Mouse (Mus musculus): ENCODE data around the gene Stk32c. TPM values are rescaled to one million over a fixed set of nuclear protein-coding genes. Genes with fewer than 3 reads are reported as not detected.

The Stk32c gene
- total RNA-seq, 1 experiment from 2014 or later, result 8.6 TPM

DNA sequence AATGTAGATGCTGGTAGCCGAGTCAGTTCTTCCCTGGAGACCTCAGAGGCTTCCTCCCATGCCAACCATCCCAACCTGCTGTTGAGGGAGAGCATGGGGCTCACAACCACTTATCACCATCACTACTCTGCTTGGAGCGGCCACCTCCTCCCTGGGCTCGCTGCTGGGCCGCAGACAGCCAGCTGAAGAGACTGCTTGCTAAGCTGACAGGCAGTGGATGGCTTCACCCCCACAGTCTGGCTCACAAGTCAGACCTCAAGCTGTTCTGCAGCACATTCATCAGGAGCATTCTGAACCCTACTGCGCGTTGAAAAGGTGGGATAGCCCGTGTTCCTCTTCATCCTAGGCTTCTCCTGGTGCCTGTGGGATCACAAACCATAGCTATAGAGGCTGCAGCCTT, 54.6 kb downstream of the Stk32c start:
- no peak for ATAC-seq (replicated peaks; ENCODE audit: insufficient number of reproducible peaks, low FRiP score, low TSS enrichment, poor library complexity, severe bottlenecking)

GRCm38 (mm10) chr7:139157541-139157940, 55.6 kb downstream of the Stk32c start:
- ATAC-seq (replicated peaks; ENCODE audit: insufficient number of reproducible peaks, low FRiP score, low TSS enrichment, poor library complexity, severe bottlenecking), result 0 out of 2 replicates have a peak, but pooled peaks have one; percentile 45

- peak; percentile 38 for ATAC-seq (replicated peaks; ENCODE audit: insufficient number of reproducible peaks, low FRiP score, low TSS enrichment, poor library complexity, severe bottlenecking)
These were observed 56.6 kb downstream of the Stk32c start for GRCm38 (mm10) chr7:139156341-139157058.

DNA sequence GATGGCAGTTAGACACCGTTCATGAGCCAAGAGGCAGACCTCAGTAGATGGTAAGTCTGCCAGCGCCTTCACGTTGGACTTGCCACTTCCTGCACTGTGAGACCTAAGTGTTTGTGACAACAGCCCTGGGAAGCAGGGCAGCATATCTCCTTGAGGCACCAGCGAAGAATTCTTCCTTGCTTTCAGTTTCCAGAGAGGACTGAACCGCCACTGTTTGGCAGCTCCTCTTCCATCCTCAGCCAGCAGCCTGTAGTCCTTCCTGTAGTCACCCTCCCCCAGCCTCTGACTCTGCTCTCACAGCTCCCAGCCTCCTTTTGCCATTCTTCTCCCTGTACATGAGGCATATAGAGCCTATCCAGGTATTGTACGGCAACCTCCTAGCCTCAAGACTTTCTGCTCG, 60.2 kb downstream of the Stk32c start:
- no peak for ATAC-seq (replicated peaks; ENCODE audit: insufficient number of reproducible peaks, low FRiP score, low TSS enrichment, poor library complexity, severe bottlenecking)

GRCm38 (mm10) chr7:139151116-139151515, 62.0 kb downstream of the Stk32c start:
- ATAC-seq (replicated peaks; ENCODE audit: insufficient number of reproducible peaks, low FRiP score, low TSS enrichment, poor library complexity, severe bottlenecking), result peak; percentile 62

DNA sequence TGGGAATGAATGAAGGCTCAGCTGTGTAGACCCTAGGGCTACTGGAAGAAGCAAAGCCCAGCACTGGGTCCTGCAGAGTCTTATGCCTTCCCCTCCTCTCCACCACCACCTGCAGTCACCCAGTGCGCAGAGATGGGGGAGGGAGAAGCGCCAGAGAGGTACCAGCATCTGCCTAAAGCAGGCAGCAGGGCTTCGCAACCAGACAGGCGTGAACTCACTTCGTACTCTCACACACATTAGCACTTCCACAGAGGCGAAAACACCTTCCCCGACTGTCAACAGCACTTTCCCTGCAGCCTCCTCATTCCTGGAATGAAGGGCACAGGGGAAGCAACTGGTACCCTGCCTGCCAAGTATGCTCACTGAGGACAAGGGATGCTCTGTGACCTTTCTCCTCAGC, 63.7 kb downstream of the Stk32c start:
- ATAC-seq (replicated peaks; ENCODE audit: insufficient number of reproducible peaks, low FRiP score, low TSS enrichment, poor library complexity, severe bottlenecking), result no peak

- ATAC-seq (replicated peaks; ENCODE audit: insufficient number of reproducible peaks, low FRiP score, low TSS enrichment, poor library complexity, severe bottlenecking), result no peak
These were observed 65.7 kb downstream of the Stk32c start for GRCm38 (mm10) chr7:139147360-139147759.

DNA sequence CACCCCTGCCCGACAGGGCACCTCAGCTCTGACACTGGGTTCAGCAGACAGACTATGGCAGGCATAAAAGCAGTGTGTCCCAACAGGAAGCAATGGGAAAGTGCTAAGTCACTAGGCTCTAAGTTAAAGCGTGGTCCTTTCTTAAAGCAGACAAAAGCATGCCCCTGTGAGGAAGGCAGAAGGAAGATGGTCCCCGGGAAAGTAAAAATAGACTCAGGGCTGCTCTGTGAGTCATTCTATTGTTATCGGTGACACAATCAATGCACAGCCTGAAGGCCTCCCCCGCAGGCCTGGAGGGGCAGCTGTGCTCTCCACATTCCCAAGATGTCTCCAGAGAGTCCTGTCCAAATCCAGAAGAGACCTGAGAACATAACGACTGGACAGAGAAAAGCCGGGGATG, 67.2 kb downstream of the Stk32c start:
- ATAC-seq (replicated peaks; ENCODE audit: insufficient number of reproducible peaks, low FRiP score, low TSS enrichment, poor library complexity, severe bottlenecking), result no peak

- peak; percentile 53; the same call in 1 of the 2 replicates for ATAC-seq (replicated peaks; ENCODE audit: insufficient number of reproducible peaks, low FRiP score, low TSS enrichment, poor library complexity, severe bottlenecking)
These were observed 69.3 kb downstream of the Stk32c start for GRCm38 (mm10) chr7:139143785-139144184.

GRCm38 (mm10) chr7:139139921-139140461, 73.1 kb downstream of the Stk32c start:
- no peak for ATAC-seq (replicated peaks; ENCODE audit: insufficient number of reproducible peaks, low FRiP score, low TSS enrichment, poor library complexity, severe bottlenecking)

DNA sequence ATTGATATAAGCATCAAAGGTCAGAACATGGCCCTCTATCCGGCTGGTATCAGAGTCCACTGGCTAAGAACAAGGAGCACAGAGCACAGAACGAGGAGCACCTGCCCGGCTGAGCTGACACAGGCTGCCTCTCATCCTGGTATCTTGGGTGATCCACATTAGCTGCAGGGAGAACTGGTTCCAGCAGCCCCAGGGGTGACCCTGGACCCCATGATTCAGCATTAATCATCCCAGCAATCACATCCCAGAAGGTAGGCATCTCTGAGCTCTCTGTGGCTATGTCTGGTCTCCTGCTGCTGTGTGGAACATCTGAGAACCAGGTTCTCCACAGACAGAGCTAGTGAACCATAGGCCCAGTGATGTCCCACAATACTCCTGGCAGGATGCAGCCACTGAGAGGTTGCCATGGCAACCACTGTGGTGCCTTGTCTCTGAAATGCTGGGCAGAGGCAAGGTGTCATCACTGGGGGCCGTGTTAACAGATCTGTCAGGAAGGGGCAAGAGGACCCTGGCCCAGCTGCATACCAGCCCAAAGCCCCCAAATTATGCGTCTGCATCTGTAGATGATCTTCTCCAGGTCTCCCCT, 76.1 kb downstream of the Stk32c start:
- no peak for ATAC-seq (replicated peaks; ENCODE audit: insufficient number of reproducible peaks, low FRiP score, low TSS enrichment, poor library complexity, severe bottlenecking)

DNA sequence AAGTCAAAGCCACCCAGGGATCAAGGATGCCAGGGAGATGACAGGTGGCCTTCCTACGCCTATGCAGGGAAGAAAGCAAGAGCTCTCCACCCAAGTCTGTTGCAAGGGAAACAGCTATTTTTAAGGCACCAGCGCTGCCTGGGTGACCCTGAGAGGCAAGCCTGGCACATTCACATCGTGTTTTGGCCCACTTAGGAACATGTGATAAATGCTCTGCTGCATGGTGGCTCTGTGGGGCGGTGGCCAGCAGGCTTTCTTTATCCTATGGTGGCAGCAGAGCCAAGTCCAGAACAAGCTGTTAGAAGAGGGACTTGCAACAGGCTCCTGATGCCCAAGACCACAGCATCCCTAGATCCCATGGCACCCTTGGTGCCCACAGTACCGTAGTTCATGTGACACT, 77.9 kb downstream of the Stk32c start:
- ATAC-seq (replicated peaks; ENCODE audit: insufficient number of reproducible peaks, low FRiP score, low TSS enrichment, poor library complexity, severe bottlenecking), result no peak

DNA sequence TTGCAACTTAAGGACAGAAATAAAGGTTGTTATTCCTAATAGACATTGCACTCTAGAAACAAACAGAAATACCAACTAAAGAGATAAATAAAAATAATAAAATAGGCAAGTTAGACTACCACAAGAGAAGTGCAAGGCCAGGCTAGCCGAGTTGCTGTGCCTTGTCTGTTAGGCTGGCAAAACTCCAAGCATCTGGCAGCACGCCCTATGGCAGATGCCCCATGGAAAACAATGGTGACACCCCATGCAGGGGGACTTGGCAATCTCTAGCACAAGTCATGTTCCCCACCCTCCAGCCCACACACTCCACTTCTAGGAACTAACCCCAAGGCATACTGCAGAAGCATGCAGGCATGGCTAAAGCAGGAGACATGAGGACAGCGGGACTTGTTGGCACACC, 79.7 kb downstream of the Stk32c start:
- ATAC-seq (replicated peaks; ENCODE audit: insufficient number of reproducible peaks, low FRiP score, low TSS enrichment, poor library complexity, severe bottlenecking), result no peak

DNA sequence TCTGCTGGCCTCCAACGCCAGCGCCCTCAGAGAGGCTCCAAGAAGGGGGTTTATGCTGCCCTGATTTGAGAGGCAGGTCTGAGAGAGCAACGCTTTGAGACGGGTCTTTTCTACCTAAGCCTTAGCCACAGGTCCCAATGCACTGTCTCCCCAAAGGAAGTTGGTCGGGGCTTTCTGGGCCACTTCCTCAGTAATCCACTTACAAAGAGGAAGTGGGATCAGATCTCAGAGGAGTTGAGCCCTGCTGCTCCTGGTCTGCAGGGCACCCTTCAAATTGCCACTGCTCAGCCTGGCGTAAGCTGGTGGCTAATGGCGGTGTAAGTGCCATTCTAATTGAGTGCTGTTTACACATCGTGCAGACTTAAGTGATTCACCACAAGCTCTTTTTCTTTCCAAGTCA, 81.6 kb downstream of the Stk32c start:
- ATAC-seq (replicated peaks; ENCODE audit: insufficient number of reproducible peaks, low FRiP score, low TSS enrichment, poor library complexity, severe bottlenecking), result peak; percentile 53; the same call in 1 of the 2 replicates

DNA sequence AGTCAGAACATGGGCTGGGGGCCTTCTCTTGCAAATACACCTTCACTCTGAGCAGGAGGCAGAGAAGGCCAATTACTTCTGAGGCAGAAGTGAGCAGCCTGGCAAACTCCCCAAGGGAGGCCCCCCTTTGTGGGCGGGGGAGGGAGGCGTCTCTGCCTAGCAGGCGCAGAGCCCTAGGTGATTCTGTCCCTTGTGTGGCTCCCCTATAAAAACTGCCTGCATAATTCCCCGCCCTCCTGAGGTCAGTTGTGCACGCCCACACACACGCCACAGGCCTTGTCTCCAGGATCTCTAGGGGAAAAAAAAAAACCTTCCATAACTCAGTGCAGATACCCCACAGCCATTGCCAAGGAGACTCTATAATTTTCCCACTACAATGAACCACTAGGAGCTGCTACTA, 82.7 kb downstream of the Stk32c start:
- ATAC-seq (replicated peaks; ENCODE audit: insufficient number of reproducible peaks, low FRiP score, low TSS enrichment, poor library complexity, severe bottlenecking), result no peak

GRCm38 (mm10) chr7:139128994-139129393, 84.1 kb downstream of the Stk32c start:
- no peak for ATAC-seq (replicated peaks; ENCODE audit: insufficient number of reproducible peaks, low FRiP score, low TSS enrichment, poor library complexity, severe bottlenecking)

DNA sequence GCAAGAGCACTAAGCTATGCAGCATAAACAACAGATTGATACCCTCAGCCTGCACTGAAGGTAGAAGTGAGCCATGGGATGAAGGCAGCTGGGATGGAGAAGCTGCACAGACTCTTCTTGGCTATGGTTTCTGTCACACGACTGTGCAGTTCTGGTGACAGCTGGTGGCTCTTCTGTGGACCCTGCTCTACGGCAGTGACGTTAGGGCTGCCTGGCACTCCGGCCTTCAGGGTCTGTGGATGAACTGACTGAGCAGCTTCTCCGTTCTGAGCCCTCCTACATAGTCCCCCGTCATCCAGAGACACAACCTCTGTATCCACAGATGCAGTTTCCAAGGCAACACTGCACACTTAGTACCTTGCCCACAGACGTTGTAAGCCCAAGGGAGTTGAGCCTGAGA, 86.6 kb downstream of the Stk32c start:
- no peak for ATAC-seq (replicated peaks; ENCODE audit: insufficient number of reproducible peaks, low FRiP score, low TSS enrichment, poor library complexity, severe bottlenecking)

- no peak for ATAC-seq (replicated peaks; ENCODE audit: insufficient number of reproducible peaks, low FRiP score, low TSS enrichment, poor library complexity, severe bottlenecking)
These were observed 87.2 kb downstream of the Stk32c start for GRCm38 (mm10) chr7:139125881-139126280.

GRCm38 (mm10) chr7:139119775-139120153, 93.3 kb downstream of the Stk32c start:
- no peak for ATAC-seq (replicated peaks; ENCODE audit: insufficient number of reproducible peaks, low FRiP score, low TSS enrichment, poor library complexity, severe bottlenecking)

DNA sequence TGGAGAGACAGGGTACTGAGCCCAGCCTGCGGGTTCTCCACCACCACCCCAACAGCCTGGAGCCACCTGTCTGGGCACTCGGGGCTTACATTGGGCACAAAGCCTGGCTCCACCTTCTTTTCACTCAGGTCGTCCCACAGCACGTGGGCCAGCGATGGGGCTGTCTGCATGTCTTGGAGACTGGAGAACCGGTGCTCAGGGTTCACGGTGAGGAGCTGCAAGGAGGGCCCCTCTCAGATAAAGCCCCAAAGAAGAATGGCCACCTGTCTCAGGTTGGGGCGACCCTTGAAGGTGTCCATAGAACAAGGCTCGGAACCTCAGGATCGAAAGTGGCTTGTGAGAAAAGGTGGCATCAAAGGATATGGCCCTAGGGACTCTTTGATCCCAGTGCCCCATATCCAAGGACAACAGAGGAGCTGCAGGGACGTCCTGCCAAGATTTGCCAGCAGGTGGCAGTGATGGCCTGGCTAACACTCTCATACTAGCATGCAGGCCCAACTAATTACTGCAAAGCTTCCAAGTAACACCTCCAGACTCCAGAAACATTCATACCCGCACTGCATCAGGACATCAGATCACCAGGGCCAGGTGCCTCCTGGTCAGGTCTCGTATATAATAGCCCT, 93.8 kb downstream of the Stk32c start:
- ATAC-seq (replicated peaks; ENCODE audit: insufficient number of reproducible peaks, low FRiP score, low TSS enrichment, poor library complexity, severe bottlenecking), result no peak; the same call in 1 of the 2 replicates

Measured in monocyte, adult 5-6 weeks (primary cell).